Mouse (Mus musculus): Measurements from ENCODE around the gene Hmgxb4. TPM values are rescaled to one million over a fixed set of nuclear protein-coding genes. Genes with fewer than 3 reads are reported as not detected.
A peak's percentile ranks its signal among the peaks of the same experiment; 100 is the strongest.

Hmgxb4 gene
- total RNA-seq, 1 experiment from 2014 or later: 57.4 TPM

DNA sequence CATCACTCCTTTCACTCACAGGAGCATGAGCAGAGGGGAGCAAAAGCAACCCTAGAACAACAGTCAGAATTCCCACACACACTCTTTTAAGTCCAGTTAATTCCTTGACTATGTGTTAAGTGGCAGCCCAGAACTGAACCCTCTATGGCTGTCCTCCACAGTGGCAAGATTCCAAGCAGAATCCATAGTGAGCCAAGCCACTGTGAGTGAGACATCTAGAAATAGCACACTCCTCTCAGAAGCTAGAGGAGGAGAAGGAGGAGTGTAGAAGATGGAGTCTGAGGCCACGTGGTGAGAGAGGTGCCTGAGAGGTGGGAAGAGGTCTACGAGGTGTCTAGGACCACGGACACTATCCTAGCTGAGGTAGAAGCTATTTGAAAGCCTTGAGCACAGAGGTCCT, 71.6 kb downstream of the Hmgxb4 start:
- ATAC-seq (replicated peaks; ENCODE audit: low read depth, poor library complexity, severe bottlenecking): no peak

DNA sequence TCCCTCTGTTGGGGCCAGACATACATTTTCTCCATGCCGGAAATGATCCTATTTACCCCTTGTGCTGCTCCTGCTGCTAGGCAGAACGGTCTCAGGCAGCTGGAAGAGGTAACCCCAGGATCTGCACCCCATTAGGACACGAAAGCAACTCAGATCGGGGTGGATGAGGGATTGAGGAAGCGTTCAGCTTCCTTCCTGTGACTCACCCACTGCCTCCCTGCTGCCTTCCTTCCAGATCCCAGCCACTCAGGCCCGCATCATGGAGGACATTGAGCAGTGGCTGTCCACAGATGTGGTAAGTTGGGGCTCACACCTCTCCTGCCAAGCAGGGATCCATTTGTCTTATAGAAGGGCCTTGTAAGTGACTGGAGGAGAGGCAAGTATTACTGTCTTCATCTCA, 74.1 kb downstream of the Hmgxb4 start:
- peak; percentile 19 for ATAC-seq (replicated peaks; ENCODE audit: low read depth, poor library complexity, severe bottlenecking)

DNA sequence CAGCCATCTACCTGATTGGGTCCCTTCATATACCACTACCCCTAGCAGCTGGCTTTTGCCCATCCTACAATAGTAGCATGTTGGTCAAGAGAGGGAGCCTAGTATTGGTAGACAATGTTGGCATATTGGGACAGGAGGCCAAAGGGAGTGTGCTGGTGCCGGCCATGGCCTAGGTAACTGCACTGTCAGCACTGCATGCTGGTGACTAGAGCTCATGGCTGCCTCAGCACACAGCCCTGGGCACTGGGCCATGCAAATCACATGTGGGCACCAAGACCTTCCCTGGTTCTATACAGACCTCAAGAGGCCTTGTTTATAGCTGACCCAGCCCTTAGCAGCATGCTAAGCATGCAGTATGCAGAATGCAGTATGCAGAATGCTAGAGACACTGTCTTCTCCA, 77.1 kb downstream of the Hmgxb4 start:
- no peak for ATAC-seq (replicated peaks; ENCODE audit: low read depth, poor library complexity, severe bottlenecking)

DNA sequence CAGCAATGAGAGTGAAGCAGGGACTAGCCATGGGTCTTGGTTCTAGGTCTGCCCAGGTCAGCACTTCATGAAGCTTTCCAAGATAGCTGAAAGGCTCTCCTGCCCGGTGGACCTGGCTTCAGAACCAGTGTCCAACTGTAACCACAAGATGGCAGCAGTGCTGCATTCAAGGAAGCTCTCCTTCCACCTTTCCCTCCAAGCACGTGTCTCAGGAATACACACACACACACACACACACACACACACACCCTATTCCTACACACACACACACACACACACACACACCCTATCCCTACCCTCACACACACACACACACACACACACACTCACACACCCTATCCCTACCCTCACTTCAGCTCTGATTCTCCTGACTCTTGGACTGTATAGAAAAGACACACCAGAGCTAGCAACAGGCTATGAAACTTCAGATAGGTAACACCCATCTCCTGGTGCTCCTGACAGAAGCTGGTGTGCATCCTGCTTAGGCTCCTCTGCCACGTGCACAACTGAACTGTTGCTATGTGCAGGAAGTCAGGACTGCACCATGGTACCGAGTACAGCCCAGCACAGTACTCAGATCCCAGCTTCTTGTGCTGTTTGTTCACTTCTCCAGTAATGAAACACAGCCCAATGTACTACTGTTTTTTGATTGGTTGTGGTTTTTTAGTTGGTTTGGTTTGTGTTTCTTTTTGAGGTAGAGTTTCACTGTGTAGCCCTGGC, 78.6 kb downstream of the Hmgxb4 start:
- peak; percentile 89 for ATAC-seq (replicated peaks; ENCODE audit: low read depth, poor library complexity, severe bottlenecking)

DNA sequence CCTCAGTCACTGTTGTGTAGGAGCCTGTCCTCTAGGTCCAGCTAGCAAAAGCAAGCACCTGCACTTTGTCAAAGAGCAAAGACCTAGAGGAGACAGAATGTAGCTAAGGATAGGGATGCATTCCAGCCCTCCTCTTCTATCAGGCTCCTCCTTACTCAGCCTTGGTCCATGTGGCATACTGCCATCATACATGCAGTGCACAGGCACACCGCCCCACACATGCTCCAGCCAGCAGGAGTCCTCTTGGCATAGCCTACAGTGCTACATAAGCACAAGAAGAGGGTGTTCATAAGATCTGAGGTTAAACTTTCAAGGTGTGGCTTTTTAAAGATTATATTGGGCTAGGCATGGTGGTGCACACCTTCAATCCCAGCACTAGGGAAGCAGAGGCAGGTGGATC, 81.7 kb downstream of the Hmgxb4 start:
- no peak for ATAC-seq (replicated peaks; ENCODE audit: low read depth, poor library complexity, severe bottlenecking)

DNA sequence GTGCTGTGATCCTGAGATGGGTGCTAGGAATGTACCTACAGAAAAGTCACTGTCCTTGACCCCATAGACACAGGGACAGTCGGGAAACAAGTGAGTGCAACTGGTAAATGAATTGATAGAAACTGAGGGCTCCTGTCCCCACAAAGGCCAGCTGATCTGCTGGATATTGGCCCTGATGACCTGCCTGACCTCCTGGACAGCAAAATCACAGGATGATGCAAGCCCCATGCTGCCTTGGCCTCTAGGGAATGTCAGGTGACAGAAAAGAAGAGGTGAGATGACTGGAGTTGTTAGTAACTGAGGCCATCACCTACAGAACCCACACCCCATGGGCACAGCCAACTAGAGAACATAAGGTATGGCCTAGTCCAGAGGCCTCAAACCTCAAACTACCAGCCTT, 85.1 kb downstream of the Hmgxb4 start:
- ATAC-seq (replicated peaks; ENCODE audit: low read depth, poor library complexity, severe bottlenecking): no peak

DNA sequence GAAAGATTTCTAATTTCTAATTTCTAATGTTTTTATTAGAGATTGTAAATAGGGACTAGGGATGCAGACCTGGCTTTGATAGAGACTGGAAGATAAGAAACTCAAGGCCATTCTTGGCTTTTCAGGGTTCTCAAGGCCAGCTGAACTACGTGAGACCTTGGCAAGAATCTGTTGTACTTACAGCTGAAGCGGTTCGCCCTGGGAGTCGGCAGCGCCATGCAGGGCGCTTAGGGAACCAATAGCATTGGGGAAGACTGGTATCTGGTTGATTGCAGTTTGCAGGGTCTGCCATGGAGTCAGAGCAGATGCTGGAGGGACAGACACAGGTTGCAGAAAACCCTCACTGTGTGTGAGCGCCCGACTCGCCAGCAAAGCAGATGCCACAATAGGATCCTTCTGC, 85.7 kb downstream of the Hmgxb4 start:
- no peak for ATAC-seq (replicated peaks; ENCODE audit: low read depth, poor library complexity, severe bottlenecking)

Other genes with a start within 250 kb of the Hmgxb4 start
- gene Isx, start 120.2 kb upstream of the Hmgxb4 start, total RNA-seq (2017): not detected in 2 replicates
- gene Tom1, start 40.3 kb downstream of the Hmgxb4 start, total RNA-seq (2017): 7.7 and 8.6 TPM in 2 replicates
- 2.4 and 4.8 TPM in 2 replicates for gene Hmox1, start 100.3 kb downstream of the Hmgxb4 start, total RNA-seq (2017)
- gene Mcm5, start 116.2 kb downstream of the Hmgxb4 start, total RNA-seq (2017): 262 and 325 TPM in 2 replicates
- not detected in 2 replicates for gene Rasd2, start 220.6 kb downstream of the Hmgxb4 start, total RNA-seq (2017)

All from common myeloid progenitor, adult 5-6 weeks (primary cell).